Mouse (Mus musculus): ENCODE measurements at regions not wholly inside any gene's neighbourhood (a gene's known extent, or its start where the extent isn't known, plus 50 kb on each side); places are given as distances from the start of the nearest gene placed in this dataset.

DNA sequence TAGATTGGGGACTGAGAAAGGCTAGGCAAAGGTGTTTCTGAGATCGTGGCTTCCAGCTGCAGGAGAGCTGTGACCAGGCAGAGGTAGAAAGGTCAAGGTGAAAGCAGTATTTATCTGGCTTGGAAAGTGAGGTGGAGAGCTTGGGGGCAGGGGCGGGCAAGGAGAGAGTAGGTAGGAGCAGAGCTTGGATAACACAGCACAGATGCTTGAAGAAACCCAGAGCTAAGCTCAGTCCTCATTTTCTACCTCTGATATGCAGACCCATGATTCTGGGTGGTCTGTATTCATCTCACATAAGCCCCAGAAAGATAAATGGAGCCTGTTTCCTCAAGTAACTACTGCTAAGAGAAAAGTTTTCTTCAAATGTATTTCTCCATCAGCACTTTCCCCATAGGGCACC is 375.3 kb downstream of the Mllt3 start:
- H3K4me1 ChIP-seq (replicated peaks), result peaks cover 15% of the 10 kb centered on the region
- H3K9me3 ChIP-seq, result no peaks in the 10 kb centered on the region
- H3K27ac ChIP-seq, result no peak overlapping the region
- DNase-seq (ENCODE audit: low spot score), result no peak
- H3K4me3 ChIP-seq, result no peak overlapping the region
- 51% methylated on average over 2 of the region's 2 CpGs for WGBS
- no peaks in the 10 kb centered on the region for H3K36me3 ChIP-seq
- no peaks in the 10 kb centered on the region; the same call in 1 of the 2 replicates for H3K27me3 ChIP-seq (ENCODE audit: insufficient read depth, poor library complexity, severe bottlenecking)

DNA sequence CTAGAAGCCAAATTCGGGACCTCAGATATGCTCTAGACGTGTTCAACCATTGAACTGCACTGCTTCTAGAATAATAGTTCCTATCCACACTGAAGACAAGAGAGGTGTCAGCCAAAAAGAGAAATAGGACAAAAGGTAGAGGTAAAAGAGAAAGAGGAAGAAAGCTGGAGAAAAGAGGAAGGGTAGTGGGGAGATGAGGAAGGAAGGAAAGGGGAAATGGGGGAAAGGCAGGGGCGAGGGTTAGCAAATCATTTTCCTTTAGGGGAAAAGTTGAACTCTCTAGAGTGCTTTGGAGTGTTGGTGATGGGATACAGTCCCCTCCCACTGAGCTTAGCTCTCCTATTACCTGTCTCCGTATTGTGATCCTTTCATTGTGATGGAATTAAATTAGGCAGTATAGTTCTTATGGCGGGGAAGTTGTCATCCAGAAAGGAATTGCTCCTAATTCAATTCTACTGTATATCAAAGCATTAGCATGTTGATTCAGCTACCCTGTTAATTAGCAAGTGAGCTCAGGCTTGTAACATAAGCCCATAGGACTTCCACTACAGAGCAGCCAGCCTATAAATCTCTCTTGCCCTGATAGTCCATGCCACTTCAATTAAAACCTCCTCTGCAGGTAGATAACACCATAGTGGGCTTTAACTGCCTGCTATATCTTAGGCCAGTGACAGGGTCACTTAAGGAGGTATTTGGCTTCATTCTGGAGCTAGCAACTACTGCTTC is 379.6 kb downstream of the Mllt3 start:
- peaks cover 43% of the 10 kb centered on the region for H3K4me1 ChIP-seq (replicated peaks)
- H3K9me3 ChIP-seq, result no peaks in the 10 kb centered on the region
- no peaks in the 10 kb centered on the region for H3K36me3 ChIP-seq
- no peak overlapping the region for H3K4me3 ChIP-seq
- no peak overlapping the region for H3K27ac ChIP-seq
- no peak for DNase-seq (ENCODE audit: low spot score)
- WGBS, result 77% methylated on average over 5 of the region's 5 CpGs
- H3K27me3 ChIP-seq (ENCODE audit: insufficient read depth, poor library complexity, severe bottlenecking), result no peaks in the 10 kb centered on the region; the same call in 1 of the 2 replicates

DNA sequence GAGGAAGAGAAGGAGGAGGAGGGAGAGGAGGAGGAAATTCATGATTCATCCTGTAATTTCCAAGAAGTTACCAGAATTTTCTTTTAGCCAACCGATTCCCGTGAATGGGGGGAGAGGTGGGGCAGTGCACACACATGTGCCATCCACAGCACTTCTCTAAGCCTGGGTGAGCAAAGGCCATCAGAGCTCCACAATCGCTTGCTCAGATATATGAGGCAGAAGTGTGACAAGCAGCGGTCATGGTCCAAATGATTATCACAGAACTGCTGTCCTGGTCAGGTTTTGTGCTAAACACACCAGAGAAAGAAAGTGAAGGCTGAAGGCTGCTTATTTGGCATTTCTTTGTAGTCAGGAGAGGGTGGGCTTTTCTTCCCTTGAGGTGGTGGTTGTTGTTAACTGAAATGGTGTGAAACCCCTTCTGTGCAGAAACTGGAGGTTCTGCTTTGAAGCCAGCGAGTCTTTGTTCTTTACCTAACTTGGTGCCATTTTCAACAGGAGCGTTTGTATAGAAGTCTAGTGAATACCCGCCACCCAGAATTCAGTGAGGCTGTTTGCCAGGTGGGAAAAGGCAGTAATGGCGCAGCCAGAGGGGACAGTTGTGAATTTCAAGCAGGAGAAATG is 380.7 kb downstream of the Mllt3 start:
- no peaks in the 10 kb centered on the region for H3K36me3 ChIP-seq
- no peaks in the 10 kb centered on the region; the same call in 1 of the 2 replicates for H3K27me3 ChIP-seq (ENCODE audit: insufficient read depth, poor library complexity, severe bottlenecking)
- H3K4me1 ChIP-seq (replicated peaks), result peaks cover 44% of the 10 kb centered on the region
- WGBS, result 74% methylated on average over 8 of the region's 8 CpGs
- DNase-seq (ENCODE audit: low spot score), result no peak
- H3K27ac ChIP-seq, result peak overlapping the region; percentile 40
- no peak overlapping the region for H3K4me3 ChIP-seq
- H3K9me3 ChIP-seq, result no peaks in the 10 kb centered on the region

DNA sequence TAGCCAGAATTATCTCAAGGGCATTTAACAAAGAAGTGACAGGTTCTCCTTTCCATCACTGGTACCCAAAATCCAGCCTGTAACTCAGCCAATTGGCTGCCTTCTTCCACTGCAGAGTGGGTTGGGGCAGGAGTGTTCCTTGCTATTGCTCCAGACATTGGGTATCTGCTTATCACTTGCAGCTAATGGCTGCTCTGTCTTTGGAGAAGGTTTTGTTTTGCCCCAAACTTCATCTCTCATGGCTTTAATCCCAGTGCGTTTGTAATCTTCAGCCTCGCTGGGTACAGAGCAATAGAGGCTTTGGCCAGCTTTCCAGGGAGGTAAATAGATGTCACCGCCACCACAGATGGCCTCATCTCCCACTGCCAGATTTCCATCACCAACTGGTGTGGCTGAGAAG is 381.9 kb downstream of the Mllt3 start:
- Histone ChIP-seq H3K36me3 (no peaks in the 10 kb centered on the region), H3K27ac (0 out of 2 replicates have a peak overlapping the region, but pooled peaks have one; percentile 24), H3K4me1 (replicated peaks) (peaks cover 49% of the 10 kb centered on the region), H3K9me3 (no peaks in the 10 kb centered on the region), H3K27me3 (ENCODE audit: insufficient read depth, poor library complexity, severe bottlenecking) (no peaks in the 10 kb centered on the region), H3K4me3 (no peak overlapping the region)
- no peak for DNase-seq (ENCODE audit: low spot score)
- WGBS, result 78% methylated on average over 3 of the region's 3 CpGs

DNA sequence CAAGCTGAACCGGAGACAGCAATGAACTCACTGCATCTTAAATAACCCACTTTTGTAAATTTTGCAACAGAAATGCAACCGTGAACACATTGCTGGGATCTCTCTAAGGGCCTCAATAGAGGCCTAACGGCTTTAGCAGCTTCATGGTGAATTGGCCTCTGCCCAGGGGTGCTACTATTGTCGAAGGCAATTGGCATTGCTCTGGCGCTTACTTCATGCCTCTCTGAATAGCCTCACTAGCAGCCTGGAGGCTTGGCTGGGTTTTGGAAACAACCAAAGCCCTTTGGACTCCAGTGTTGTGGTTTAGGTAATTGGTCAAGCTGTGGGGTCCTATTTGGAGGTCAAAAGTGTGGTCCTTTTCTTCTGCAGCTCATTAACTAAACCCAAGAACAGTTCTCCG is 382.3 kb downstream of the Mllt3 start:
- DNase-seq (ENCODE audit: low spot score), result no peak
- 22% methylated on average over 6 of the region's 6 CpGs for WGBS
- H3K4me1 ChIP-seq (replicated peaks), result peaks cover 49% of the 10 kb centered on the region
- H3K27ac ChIP-seq, result no peak overlapping the region
- H3K4me3 ChIP-seq, result no peak overlapping the region
- H3K36me3 ChIP-seq, result no peaks in the 10 kb centered on the region
- H3K9me3 ChIP-seq, result no peaks in the 10 kb centered on the region
- H3K27me3 ChIP-seq (ENCODE audit: insufficient read depth, poor library complexity, severe bottlenecking), result no peaks in the 10 kb centered on the region

DNA sequence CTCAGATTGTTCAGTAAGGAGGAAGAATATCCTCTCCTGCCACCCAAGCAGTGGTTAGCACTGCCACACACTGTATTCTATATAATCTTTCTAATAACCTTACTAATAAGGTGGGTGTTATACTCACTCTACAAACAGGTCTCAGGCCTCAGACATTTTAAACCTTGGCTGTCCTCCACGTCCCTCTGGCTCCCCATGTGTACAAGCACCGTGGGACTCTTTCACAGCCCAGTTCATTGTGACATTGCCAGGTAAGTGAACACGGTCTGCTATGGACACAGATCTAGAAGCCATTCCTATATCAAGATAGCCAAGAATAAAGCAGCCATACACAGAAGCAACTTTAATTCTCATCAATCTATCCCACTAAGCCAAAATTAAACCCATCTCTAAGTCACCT is 382.8 kb downstream of the Mllt3 start:
- Histone ChIP-seq H3K27ac (no peak overlapping the region), H3K36me3 (no peaks in the 10 kb centered on the region), H3K4me3 (no peak overlapping the region), H3K27me3 (ENCODE audit: insufficient read depth, poor library complexity, severe bottlenecking) (no peaks in the 10 kb centered on the region), H3K4me1 (replicated peaks) (peaks cover 49% of the 10 kb centered on the region), H3K9me3 (no peaks in the 10 kb centered on the region)
- DNase-seq (ENCODE audit: low spot score), result no peak
- 63% methylated on average over 3 of the region's 3 CpGs for WGBS

DNA sequence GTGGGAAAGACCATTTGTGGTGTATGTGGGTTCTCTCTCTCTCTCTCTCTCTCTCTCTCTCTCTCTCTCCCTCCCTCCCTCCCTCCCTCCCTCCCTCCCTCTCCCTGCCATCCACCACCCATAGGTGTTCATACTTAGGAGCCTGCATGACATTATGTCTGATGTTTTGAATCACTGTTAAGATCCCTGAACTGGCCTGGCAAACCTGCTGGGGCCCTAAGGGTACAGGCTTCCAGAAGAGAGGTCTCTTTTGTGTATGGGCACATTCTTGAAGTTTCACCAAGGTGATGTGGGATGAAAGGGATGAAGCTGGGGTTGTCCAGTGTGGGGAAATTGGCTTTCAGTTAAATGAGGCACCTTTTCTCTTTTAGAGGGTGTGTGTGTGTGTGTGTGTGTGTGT is 384.2 kb downstream of the Mllt3 start:
- H3K4me1 ChIP-seq (replicated peaks), result peaks cover 49% of the 10 kb centered on the region
- H3K36me3 ChIP-seq, result no peaks in the 10 kb centered on the region
- H3K27ac ChIP-seq, result peak overlapping the region; percentile 87
- peak overlapping the region; percentile 45 for H3K4me3 ChIP-seq
- no peaks in the 10 kb centered on the region for H3K27me3 ChIP-seq (ENCODE audit: insufficient read depth, poor library complexity, severe bottlenecking)
- H3K9me3 ChIP-seq, result no peaks in the 10 kb centered on the region
- DNase-seq (ENCODE audit: low spot score), result no peak

DNA sequence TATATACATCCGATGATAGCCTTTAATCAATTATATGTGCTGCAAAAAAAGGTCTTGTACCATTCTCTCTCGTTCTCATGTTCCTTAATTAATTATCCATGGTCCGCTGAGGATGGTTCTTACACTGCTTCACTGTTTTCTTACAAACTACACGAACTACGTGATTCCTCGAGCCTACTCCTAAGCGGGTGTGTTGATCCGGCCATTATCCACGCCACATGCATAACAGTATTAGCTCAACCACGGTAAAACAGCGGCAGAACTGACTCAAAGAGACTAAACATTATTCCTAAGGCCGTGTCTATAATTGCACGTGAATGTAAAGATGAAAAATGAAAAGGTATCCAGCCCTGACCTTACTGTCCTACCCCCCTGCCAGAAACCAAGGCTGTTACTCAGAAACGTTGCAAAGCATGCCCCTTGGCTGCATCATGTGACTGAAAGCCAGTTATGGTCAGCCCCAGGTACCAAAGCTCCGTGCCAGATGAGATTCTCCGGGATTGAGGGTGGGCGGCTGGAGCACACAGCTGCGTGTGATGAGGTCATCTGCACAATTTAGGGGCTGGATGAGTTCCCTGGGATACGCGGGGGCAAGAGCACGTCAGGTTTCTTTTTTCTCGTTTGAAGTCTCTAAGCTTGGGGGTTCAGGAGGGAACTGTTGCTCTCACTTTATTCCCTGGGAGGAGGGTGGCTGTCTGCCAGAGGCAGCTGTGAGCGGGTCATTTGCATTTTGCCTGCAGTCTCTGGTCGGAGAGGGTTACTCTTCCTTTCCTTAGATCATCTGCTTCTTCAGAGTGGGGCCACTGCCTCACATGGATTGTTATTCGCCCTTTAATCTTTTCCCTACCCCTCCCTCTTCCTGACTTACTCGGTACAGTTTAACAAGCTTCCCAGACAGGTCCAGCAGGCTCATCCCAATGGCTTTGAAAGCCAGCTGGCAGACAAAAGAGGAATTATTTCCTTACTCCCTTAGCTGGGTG is 384.9 kb downstream of the Mllt3 start:
- 11% methylated on average over 26 of the region's 26 CpGs for WGBS
- peaks cover 49% of the 10 kb centered on the region for H3K4me1 ChIP-seq (replicated peaks)
- peak; percentile 75 for DNase-seq (ENCODE audit: low spot score)
- no peaks in the 10 kb centered on the region for H3K36me3 ChIP-seq
- no peaks in the 10 kb centered on the region for H3K9me3 ChIP-seq
- H3K4me3 ChIP-seq, result peak overlapping the region; percentile 45
- peak overlapping the region; percentile 87 for H3K27ac ChIP-seq
- no peaks in the 10 kb centered on the region for H3K27me3 ChIP-seq (ENCODE audit: insufficient read depth, poor library complexity, severe bottlenecking)

DNA sequence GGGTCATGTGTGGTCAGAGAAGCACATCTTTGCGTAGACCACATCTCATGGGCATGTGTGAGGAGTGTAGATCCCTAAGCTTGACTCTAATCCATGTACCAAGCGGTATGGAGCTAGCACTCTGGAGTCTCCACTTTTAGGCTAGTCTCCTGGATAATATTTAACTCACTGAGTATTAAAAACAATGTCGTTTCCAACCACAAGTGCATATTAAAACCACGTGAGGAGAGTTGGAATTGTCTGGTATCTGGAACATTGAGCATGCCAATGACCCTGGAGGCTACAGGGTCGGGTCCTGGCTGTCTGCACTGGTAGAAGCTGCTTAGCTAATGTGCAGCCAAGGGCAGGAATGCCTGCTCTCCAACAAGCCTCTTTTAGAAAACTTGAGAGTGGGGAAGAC is 391.2 kb downstream of the Mllt3 start:
- no peak overlapping the region for H3K27ac ChIP-seq
- no peak overlapping the region for H3K4me3 ChIP-seq
- H3K27me3 ChIP-seq (ENCODE audit: insufficient read depth, poor library complexity, severe bottlenecking), result no peaks in the 10 kb centered on the region
- H3K4me1 ChIP-seq (replicated peaks), result peaks cover 19% of the 10 kb centered on the region
- no peaks in the 10 kb centered on the region for H3K36me3 ChIP-seq
- no peak for DNase-seq (ENCODE audit: low spot score)
- WGBS, result 87% methylated on average over 5 of the region's 5 CpGs
- no peaks in the 10 kb centered on the region for H3K9me3 ChIP-seq

DNA sequence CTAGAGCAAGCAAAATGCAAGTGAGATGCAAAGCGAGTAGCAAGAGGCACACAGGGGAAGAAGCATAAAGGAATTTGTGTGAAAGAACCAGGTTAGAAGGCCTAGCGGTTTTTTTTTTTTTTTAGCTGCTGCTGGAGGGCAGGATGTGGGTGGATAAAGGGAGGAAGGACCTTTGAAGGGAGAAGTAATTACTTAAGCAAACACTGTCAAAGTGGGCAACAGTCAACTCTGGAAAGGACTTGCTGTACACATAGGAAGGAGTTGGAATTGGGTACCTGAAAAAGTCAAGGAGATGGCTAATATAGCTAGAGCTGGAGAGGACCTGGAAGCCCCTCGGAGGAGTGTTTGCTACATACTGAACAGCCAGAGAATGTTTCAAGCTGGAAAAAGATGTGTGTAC is 391.6 kb downstream of the Mllt3 start:
- DNase-seq (ENCODE audit: low spot score), result no peak
- Histone ChIP-seq H3K9me3 (no peaks in the 10 kb centered on the region), H3K27ac (no peak overlapping the region), H3K36me3 (no peaks in the 10 kb centered on the region), H3K27me3 (ENCODE audit: insufficient read depth, poor library complexity, severe bottlenecking) (no peaks in the 10 kb centered on the region), H3K4me1 (replicated peaks) (peaks cover 22% of the 10 kb centered on the region), H3K4me3 (no peak overlapping the region)
- 89% methylated on average over 3 of the region's 3 CpGs for WGBS

DNA sequence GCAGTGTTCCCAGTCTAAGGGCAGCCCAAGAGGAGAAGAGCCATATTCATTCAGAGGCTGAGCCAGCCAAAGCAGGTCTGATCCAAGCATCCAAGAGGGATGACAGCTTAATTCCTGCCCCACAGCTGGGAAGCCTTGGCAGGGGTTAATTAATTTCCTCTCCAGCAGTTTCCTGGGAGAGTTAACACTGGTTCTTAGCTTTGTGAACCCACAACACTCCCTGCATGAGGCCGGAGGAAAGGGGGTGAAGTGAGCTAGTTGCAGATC is 394.9 kb downstream of the Mllt3 start:
- H3K9me3 ChIP-seq, result no peaks in the 10 kb centered on the region
- no peak for DNase-seq (ENCODE audit: low spot score)

DNA sequence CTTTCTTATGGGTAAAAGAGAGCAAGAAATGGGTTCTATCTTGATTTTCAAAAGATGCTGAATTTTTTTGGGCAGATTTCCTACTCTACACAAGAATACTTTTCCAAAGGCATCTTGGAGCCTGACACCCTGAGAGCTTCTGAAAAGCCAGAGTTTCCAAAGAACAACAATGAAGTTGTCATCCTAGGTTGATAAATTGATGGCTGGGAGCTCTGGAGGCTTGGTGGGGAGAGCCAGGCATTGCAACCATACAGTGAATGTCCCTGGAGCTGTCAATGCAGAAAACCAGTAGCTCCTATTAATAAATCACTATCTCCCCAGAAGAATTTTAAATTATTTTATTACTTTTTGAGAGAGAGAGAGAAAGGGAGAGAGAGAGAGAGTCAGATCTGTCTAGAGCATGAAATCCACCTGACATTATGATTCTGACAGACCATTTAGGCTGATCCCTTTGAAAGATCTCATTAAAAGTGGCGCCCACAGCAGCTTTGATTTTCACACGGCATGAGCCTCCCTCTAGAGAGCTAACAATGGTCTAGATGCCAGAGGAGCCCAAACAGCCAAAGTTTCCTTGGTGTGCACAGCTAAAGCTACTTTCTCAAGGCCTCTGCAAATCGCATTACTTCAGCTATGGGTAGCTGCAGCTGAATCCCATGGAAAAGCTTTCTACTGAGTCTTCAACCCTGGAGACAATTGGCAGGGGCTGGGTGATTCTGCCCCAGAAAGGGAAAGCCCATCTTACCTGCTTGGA is 395.4 kb downstream of the Mllt3 start:
- Histone ChIP-seq H3K27ac (peak overlapping the region; percentile 62), H3K4me1 (replicated peaks) (peaks cover 29% of the 10 kb centered on the region), H3K4me3 (no peak overlapping the region), H3K9me3 (no peaks in the 10 kb centered on the region), H3K36me3 (no peaks in the 10 kb centered on the region), H3K27me3 (ENCODE audit: insufficient read depth, poor library complexity, severe bottlenecking) (no peaks in the 10 kb centered on the region)
- WGBS, result 25% methylated on average over 3 of the region's 3 CpGs
- no peak for DNase-seq (ENCODE audit: low spot score)

More for the DNA sequence above, 394.9 kb downstream of the Mllt3 start:
- Histone ChIP-seq H3K4me3 (no peak overlapping the region), H3K27me3 (ENCODE audit: insufficient read depth, poor library complexity, severe bottlenecking) (no peaks in the 10 kb centered on the region), H3K27ac (peak overlapping the region; percentile 62), H3K4me1 (replicated peaks) (peaks cover 29% of the 10 kb centered on the region), H3K36me3 (no peaks in the 10 kb centered on the region)
- WGBS, result 13% methylated on average over 1 of the region's 1 CpGs
